In genomic region chr13:53362531-53362930, GRCm38 (mm10) we compare ENCODE assay signal across 27 mouse cellular contexts. TPM values are rescaled to one million over a fixed set of nuclear protein-coding genes. Genes with fewer than 3 reads are reported as not detected.
A peak's percentile ranks its signal among the peaks of the same experiment; 100 is the strongest.
DNase-seq lines count a peak whose midpoint lies in the region; ATAC-seq and TF ChIP-seq lines count a peak whose summit lies in the region.
"Had no signal": no experiment of that assay in that cellular context is flagged by ENCODE, and none has a peak within 500 bp of the region (broad histone marks: within the 10 kb centered on the region; RNA-seq: fewer than 3 reads in every experiment).

No protein-coding gene starts in this region.

- H3K9ac ChIP-seq in embryonic facial prominence, embryonic 14.5 days (ENCODE audit: low read depth, low read length) = no peak overlapping the region
- H3K9ac ChIP-seq in stomach, postnatal 0 days (ENCODE audit: low read length) = no peak overlapping the region
- H3K9ac ChIP-seq: forebrain, embryonic 13.5 days; forebrain, postnatal 0 days; heart, embryonic 12.5 days; heart, embryonic 15.5 days; hindbrain, embryonic 15.5 days had no signal

- H3K4me3 ChIP-seq in embryonic facial prominence, embryonic 14.5 days (ENCODE audit: low read depth, low read length) = no peak overlapping the region
- H3K4me3 ChIP-seq in embryonic facial prominence, embryonic 10.5 days = no peak overlapping the region
- no peak overlapping the region for H3K4me3 ChIP-seq in stomach, postnatal 0 days (ENCODE audit: low read depth, low read length)
- H3K4me3 ChIP-seq: erythroblast, embryonic 14.5 days; forebrain, embryonic 13.5 days; heart, embryonic 12.5 days; heart, embryonic 15.5 days; hindbrain, embryonic 10.5 days; hindbrain, embryonic 15.5 days had no signal

- no peaks in the 10 kb centered on the region for H3K9me3 ChIP-seq in embryonic facial prominence, embryonic 14.5 days (ENCODE audit: control insufficient read depth, low read length)
- no peaks in the 10 kb centered on the region for H3K9me3 ChIP-seq in embryonic facial prominence, embryonic 10.5 days
- no peaks in the 10 kb centered on the region for H3K9me3 ChIP-seq in stomach, postnatal 0 days (ENCODE audit: control insufficient read depth, low read length)
- H3K9me3 ChIP-seq: forebrain, embryonic 13.5 days; heart, embryonic 12.5 days; heart, embryonic 15.5 days; hindbrain, embryonic 10.5 days; hindbrain, embryonic 15.5 days had no signal

- no peak overlapping the region for H3K27ac ChIP-seq in embryonic facial prominence, embryonic 14.5 days (replicated peaks; ENCODE audit: low read depth, low read length)
- H3K27ac ChIP-seq in embryonic facial prominence, embryonic 10.5 days (replicated peaks) = no peak overlapping the region
- H3K27ac ChIP-seq in stomach, postnatal 0 days (replicated peaks) = peak overlapping the region; percentile 61; the same call in 1 of the 2 replicates
- H3K27ac ChIP-seq: forebrain, embryonic 13.5 days; heart, embryonic 15.5 days; hindbrain, embryonic 10.5 days; hindbrain, embryonic 15.5 days had no signal

- no peaks in the 10 kb centered on the region for H3K27me3 ChIP-seq in embryonic facial prominence, embryonic 14.5 days (replicated peaks; ENCODE audit: control insufficient read depth, insufficient read depth, low read length)
- no peaks in the 10 kb centered on the region for H3K27me3 ChIP-seq in embryonic facial prominence, embryonic 10.5 days (replicated peaks; ENCODE audit: low read depth, poor library complexity, severe bottlenecking)
- no peaks in the 10 kb centered on the region for H3K27me3 ChIP-seq in stomach, postnatal 0 days (ENCODE audit: control insufficient read depth, insufficient read depth, low read length)
- H3K27me3 ChIP-seq: forebrain, embryonic 13.5 days; heart, embryonic 12.5 days; heart, embryonic 15.5 days; hindbrain, embryonic 15.5 days had no signal

- peak; percentile 68 for TF ChIP-seq EP300 in stomach, postnatal 0 days (optimal IDR thresholded peaks at IDR 0.05)

- H3K4me2 ChIP-seq in embryonic facial prominence, embryonic 14.5 days (ENCODE audit: low read depth, low read length) = no peak overlapping the region
- no peak overlapping the region for H3K4me2 ChIP-seq in stomach, postnatal 0 days (replicated peaks; ENCODE audit: low read depth)
- H3K4me2 ChIP-seq: forebrain, embryonic 13.5 days; heart, embryonic 12.5 days; heart, embryonic 15.5 days; hindbrain, embryonic 15.5 days had no signal

- ATAC-seq in embryonic facial prominence, embryonic 14.5 days (ENCODE audit: low read depth) = no peak
- ATAC-seq in stomach, postnatal 0 days (ENCODE audit: low FRiP score, low TSS enrichment) = no peak
- ATAC-seq: activated CD4-positive, CD25-positive, alpha-beta regulatory T cell, adult 4 months; forebrain, embryonic 13.5 days; forebrain, postnatal 0 days had no signal

- no peaks in the 10 kb centered on the region for H3K4me1 ChIP-seq in embryonic facial prominence, embryonic 14.5 days (ENCODE audit: control insufficient read depth, insufficient read depth, low read length)
- H3K4me1 ChIP-seq in embryonic facial prominence, embryonic 10.5 days = no peaks in the 10 kb centered on the region
- no peaks in the 10 kb centered on the region for H3K4me1 ChIP-seq in stomach, postnatal 0 days (replicated peaks; ENCODE audit: control insufficient read depth, insufficient read depth)
- H3K4me1 ChIP-seq: forebrain, embryonic 13.5 days; heart, embryonic 12.5 days; heart, embryonic 15.5 days; hindbrain, embryonic 10.5 days; hindbrain, embryonic 15.5 days had no signal

- WGBS in embryonic facial prominence, embryonic 14.5 days = 80% methylated on average over 4 of the region's 4 CpGs
- 90% methylated on average over 4 of the region's 4 CpGs for WGBS in embryonic facial prominence, embryonic 10.5 days
- 67% methylated on average over 4 of the region's 4 CpGs for whole genome bisulfite sequencing in stomach, postnatal 0 days

- peak; percentile 34 for DNase-seq in embryonic facial prominence, embryonic 14.5 days (ENCODE audit: low spot score)
- DNase-seq in embryonic facial prominence, embryonic 10.5 days (ENCODE audit: low spot score) = no peak
- DNase-seq in urinary bladder, adult 18-20 months (ENCODE audit: low spot score in 2 of 2) = peak; percentile 34 to 73
- DNase-seq in urinary bladder, postnatal 10 days (ENCODE audit: low spot score) = no peak
- DNase-seq in stomach, postnatal 0 days (ENCODE audit: low spot score) = no peak
- DNase-seq in urinary bladder, postnatal 36 days (ENCODE audit: low spot score in 2 of 2) = peak; percentile 68 to 72
- no peak for DNase-seq in thymus, postnatal 0 days (ENCODE audit: low spot score)
- no peak for DNase-seq in layer of hippocampus, adult 9-10 months (ENCODE audit: low spot score)
- DNase-seq: adrenal gland, adult 8-10 months; adrenal gland, postnatal 25 days; cerebellum, adult 11-12 months; cerebellum, adult 8-10 months; cerebellum, postnatal 10 days; cerebellum, postnatal 36 days; embryo, embryonic 11 days; forebrain, postnatal 0 days; gastrocnemius, postnatal 25 days; heart, adult 18-20 months; heart, postnatal 10 days; heart, postnatal 36 days had no signal

- no peak for TF ChIP-seq CTCF in stomach, postnatal 0 days (IDR thresholded peaks at IDR 0.05; ENCODE audit: low read depth)

- peaks cover 69% of the 10 kb centered on the region for H3K36me3 ChIP-seq in embryonic facial prominence, embryonic 14.5 days (ENCODE audit: control insufficient read depth, insufficient read depth, low read length)
- H3K36me3 ChIP-seq in embryonic facial prominence, embryonic 10.5 days (replicated peaks) = peaks cover 98% of the 10 kb centered on the region
- H3K36me3 ChIP-seq in stomach, postnatal 0 days (ENCODE audit: control insufficient read depth, insufficient read depth, low read length) = peaks cover 31% of the 10 kb centered on the region

RNA-seq across cellular contexts. Expression of gene Sptlc1, which starts 14.7 kb away (rescaled TPM):
- polyA plus RNA-seq in embryonic facial prominence, embryonic 14.5 days (2014; fragmentation: Nextera tagmentation; extraction: Ambion mirVana) = 33.4 and 43.1 TPM in 2 replicates
- polyA plus RNA-seq in embryonic facial prominence, embryonic 10.5 days (2016; fragmentation: Nextera tagmentation; extraction: Ambion mirVana) = 29.4 and 32.4 TPM in 2 replicates
- 37.3 and 38.8 TPM in 2 replicates for polyA plus RNA-seq in stomach, postnatal 0 days (2015; fragmentation: Nextera tagmentation; extraction: Ambion mirVana)
- 35.0 and 37.2 TPM in 2 replicates for polyA plus RNA-seq in thymus, postnatal 0 days (2015; fragmentation: Nextera tagmentation; extraction: Ambion mirVana)

Comparison
In these comparisons a context has a peak if more than half of its experiments do, and no peak if none do; other contexts are left out.
1. DNase-seq: peak in embryonic facial prominence, embryonic 14.5 days (single experiment), urinary bladder, adult 18-20 months (2 of 2) and urinary bladder, postnatal 36 days (2 of 2); none in embryonic facial prominence, embryonic 10.5 days (single experiment), urinary bladder, postnatal 10 days (single experiment), stomach, postnatal 0 days (single experiment), thymus, postnatal 0 days (single experiment) and layer of hippocampus, adult 9-10 months (single experiment).